Mouse (Mus musculus): ENCODE data around the gene Fahd2a. TPM values are rescaled to one million over a fixed set of nuclear protein-coding genes. Genes with fewer than 3 reads are reported as not detected.

Fahd2a gene
- total RNA-seq, 1 experiment from 2014 or later = 46.8 TPM

DNA sequence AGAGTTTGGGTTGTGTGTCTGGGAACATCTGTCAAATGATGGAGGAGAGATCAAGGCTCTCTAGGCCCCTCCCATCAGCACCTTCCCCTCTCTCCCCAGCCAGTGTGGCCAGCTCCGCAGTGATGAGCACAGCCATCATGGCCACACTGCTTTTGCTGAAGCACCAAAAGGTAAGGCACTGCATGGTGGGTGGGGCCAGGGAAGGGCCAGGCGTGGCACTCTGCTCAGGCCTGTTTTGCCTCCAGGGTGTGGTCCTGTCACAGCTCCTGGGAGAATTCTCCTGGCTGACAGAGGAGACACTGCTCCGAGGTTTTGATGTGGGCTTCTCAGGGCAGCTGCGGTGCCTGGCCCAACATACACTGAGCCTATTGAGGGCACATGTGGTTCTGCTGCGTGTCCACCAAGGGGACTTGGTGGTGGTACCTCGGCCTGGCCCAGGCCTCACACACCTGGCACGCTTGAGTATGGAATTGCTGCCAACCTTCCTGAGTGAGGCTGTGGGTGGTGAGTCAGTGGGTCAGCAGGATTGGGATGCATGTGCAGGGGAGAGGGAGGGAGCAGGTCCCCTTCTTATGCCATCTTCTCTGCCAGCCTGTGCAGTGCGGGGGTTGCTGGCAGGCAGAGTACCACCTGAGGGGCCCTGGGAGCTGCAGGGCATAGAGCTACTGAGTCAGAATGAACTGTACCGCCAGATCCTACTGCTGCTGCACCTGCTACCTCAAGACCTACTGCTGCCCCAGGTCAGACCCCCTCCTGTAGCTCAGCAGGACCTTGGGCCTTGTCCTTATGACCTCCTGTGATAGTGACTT lies 10.7 kb downstream of the Fahd2a start:
- DNase-seq = no peak

DNA sequence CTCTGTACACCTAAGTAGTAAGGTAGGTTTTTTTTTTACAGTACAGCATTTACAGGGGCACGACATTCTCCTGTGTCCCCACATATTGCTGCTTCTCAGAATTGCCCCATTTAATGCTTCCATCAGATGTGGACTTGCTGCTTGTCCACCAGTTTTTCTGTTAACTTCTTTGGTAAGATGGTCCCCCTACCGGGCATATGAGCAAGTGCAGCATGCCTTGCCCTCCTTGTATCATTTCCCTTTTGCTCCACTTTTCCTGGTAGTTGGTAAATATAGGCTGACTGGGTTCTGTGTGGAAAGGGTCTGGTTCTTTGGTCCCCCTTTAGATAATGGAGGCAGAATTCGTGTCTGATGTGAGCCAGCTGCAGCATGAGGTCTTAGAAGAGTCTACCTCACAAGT lies 14.1 kb downstream of the Fahd2a start:
- no peak for DNase-seq

DNA sequence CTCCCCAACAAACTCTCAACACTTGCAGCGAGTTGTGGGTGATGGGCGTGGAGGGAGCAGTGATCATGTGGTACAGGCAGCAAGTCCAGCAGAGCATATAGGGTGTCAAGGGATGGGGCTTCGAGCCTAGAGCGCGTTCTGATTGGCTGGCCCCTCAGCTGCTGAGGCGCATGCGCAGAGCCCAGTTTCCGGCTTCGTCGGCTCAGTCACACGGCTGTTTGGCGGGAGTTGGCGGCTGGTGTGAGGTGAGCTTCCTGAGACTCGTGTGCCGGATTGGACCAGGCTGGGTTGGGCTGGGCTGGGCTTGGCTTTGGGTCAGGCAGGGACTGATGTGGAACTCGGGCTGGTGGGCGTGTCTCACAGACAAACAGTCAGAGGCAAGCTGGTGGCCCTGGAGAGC lies 19.4 kb downstream of the Fahd2a start, which contains the start of gene Gpat2:
TSS of gene Gpat2 (plus strand) at position 223 of the 400 bp plus-strand sequence.
- no peak for DNase-seq

DNA sequence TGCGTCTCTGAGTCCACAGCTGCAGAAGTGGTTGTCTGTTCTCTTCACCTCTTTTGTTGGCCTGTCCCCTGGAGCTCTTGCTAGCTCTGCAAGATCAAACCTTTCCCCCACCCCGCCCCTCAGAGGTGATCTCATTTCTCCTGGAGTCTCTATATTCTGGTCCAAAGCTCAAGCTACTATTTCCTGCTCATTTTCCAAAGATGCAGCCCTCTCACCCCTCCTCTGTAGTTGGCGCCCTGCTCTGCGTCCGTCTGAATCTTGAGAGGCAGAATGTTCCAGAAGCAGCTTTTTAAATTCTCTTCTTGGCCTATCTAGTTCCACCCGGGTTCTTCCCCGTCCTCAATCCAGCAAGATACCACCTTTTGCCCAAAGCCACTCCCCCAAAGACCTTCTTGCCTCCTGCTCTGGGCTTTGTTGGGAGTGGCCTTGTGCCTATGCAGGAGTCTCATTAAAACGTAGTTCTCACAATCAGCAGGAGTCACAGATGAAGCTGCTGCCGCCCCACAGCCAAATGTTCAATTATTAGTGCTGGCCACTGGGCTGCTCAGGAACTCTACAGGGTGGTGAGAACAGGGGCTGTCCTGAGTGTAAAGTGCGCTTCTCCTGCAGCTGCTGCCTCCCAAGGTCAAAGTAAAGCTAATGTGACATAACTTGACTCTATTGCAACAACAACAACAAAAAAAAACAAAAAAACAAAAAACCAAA lies 25.9 kb downstream of the Fahd2a start:
- no peak for DNase-seq

DNA sequence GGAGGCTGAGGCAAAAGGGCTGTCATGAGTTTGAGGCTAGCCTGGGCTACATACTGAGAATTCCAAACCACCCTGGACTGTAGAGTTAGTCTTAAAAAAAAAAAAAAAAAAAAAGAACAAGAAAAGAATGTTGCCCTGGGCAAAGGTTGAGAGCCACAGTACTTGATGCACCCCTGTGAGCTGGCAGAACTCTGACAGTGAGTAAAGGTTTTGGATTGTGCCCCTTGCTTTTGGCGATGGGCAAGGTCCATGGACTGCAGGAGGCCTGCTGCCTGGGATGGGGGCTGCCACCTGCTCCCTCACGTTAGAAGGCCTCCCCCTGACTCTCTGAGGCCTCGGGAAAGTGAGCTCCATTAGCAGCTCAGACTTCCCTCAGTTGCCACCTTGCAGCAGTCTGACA lies 27.7 kb downstream of the Fahd2a start:
- no peak for DNase-seq

DNA sequence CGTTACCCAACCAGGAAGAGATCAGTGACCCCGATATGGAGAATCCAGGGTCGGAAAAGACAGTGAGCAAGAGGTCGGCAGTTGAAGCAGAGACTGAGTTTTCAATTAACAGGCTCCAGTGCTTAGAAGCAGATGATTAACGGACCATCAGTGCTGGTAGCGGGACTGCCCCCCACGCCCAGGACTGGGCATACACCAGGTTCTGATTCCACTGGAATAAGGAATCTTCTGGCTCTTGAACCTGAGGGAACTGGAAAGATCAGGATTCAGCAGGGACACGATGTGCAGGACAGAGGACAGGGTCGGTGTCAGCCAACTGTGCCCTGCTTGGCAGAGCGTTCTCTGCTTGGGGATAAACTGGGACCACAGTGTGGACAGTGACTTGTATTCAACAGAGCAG lies 28.6 kb downstream of the Fahd2a start:
- no peak for DNase-seq

DNA sequence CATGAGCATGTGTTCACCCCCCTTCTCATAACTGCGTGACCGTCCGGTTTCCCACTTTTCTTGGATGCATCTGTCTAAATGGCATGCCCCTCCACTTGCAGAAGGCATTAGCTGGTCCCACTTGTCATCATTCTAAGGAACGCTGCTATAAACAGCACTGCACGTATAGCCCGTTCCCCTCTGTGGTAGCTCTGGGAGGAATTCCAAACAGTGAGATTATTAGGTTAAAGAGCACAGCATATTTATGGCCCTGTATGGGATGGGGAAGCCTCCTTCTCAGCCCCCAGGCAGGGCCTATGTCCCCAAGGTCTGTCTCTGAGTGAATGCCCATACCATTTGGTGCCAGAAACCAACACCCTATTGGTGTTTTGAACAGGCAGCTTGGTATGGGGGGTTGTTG lies 33.2 kb downstream of the Fahd2a start:
- no peak for DNase-seq

DNA sequence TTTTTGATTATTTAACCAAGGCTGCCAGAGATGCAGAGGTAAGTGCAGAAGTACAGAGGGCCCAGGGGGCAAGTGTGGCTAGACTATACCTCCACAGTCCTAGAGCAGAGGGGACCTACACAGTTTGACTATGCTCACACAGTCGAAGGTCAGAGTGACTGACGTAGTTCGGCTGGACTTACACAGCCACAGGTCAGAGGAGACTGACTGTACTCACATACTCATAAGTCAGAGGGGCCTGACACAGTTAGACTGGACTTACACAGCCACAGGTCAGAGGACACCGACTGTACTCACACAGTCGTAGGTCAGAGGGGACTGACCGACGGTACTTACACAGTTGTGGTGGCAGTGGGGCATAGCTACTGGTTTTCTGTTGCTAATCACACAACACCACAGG lies 45.6 kb downstream of the Fahd2a start:
- no peak for DNase-seq

DNA sequence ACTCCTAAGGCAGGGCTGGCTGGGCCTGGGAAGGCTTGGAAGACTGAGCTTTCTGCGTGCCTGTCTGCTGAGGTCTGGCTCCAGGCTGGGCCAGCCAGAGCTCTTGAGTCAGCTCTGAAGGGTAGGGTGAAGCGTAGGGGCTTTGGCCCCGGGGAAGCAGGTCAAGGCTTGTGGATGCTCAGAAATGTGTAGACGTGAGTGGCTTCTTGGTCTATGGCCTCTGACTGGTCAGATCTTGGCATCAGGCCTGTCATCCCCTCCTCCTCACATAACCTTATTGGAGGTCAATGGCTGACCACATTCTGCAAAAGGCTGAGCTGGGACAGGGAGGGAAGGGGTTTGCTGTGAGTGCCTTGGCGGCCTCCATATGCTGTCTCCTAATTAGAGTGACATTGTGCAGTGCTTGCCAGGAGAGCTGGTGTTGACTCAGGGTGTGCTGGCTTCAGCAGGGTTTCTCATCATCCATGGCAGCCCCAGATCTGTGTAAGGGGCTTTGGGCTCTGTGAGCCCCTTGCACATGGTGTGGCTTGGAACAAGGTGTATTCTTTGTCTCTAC lies 49.7 kb downstream of the Fahd2a start:
- DNase-seq = peak; percentile 26

DNA sequence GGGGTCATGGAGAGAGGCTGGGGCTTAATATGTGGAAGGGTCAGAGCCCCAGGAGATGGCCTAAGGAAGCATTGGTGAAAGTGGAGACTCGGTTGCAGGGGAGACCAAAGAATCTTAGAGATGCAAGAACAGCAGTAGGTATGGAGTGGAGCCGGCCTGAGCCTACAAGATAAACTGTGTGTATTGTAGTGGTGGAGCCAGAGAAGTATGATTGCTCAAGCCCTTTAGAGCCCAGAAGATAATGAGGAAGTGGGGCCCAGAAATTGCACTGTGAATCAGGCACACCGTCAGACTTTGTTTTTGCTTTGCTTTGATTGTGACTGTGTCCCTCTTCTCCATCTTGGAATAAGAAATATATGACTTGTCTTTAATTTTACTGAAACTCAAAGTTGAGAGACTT lies 53.0 kb downstream of the Fahd2a start:
- no peak for DNase-seq

DNA sequence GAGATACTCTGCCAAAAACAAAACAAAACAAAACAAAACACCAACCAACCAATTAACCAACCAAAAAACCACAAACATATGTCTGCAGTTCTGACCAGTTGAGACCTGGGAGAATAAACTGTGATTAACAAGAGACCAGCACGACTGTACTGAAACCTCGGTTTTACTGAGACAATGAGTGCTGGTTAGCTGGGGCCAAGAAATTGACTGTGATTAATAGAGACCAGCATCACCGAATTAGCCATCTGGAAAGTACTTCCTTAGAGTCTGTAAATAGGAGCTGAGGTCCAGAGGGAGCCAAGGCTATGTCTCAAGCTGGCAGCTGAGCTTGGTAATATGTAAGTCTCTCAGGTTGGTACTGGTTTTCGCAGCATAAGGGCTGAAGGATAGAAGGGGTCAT lies 53.5 kb downstream of the Fahd2a start:
- no peak for DNase-seq

DNA sequence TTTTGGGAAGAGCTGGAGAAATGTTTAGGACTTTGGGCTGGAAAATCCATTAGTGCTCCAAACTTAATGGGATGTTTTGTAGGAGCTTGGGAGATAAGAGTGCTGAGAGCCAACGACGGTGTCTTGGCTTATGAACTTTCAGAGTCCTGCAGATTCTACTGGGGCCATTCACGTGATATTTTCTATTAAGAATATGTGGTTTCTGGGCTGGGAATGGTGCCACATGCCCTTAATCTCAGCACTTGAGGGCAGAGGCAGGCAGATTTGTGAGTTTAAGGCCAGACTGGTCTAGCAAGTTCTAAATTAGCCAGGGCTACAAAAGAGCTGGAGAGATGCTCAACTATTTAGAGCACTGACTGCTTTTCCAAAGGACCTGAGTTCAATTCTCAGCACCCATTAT lies 54.0 kb downstream of the Fahd2a start:
- no peak for DNase-seq

DNA sequence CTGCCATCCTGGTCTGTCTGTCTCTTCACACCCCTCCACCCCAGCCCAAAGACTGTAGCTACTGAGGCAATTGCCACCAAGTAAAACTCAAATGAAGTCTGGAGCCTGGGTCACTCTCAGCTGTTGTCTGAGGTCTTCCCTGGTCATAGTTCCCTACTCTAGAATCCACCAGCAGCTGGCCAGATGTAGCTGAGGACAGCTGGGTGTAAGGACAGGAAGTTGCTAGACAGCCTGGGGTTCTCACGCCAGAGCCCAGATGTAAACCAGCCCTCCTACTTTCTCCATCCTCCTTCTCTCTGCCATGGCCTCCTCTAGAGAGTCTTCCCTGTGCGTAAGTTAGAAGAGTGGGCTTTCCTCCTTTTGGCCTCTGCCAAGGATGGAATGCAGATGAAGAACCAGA lies 56.8 kb downstream of the Fahd2a start:
- DNase-seq = no peak

Other genes with a start within 250 kb of the Fahd2a start
- 1.7 and 2.0 TPM in 2 replicates for gene 1810024B03Rik, start 236.3 kb downstream of the Fahd2a start, total RNA-seq (2021)
- 75.5 and 84.1 TPM in 2 replicates for gene Snrnp200, start 236.2 kb downstream of the Fahd2a start, total RNA-seq (2021)
- gene Ciao1, start 196.7 kb downstream of the Fahd2a start, total RNA-seq (2021) = 81.8 and 94.5 TPM in 2 replicates
- 72.3 and 79.3 TPM in 2 replicates for gene Tmem127, start 196.7 kb downstream of the Fahd2a start, total RNA-seq (2021)
- 110 and 117 TPM in 2 replicates for gene Stard7, start 174.3 kb downstream of the Fahd2a start, total RNA-seq (2021)
- 0.49 TPM in 1 of 2 replicates, not detected in the other for gene Dusp2, start 108.4 kb downstream of the Fahd2a start, total RNA-seq (2021)
- gene Astl, start 105.9 kb downstream of the Fahd2a start, total RNA-seq (2021) = not detected in 2 replicates
- 1.4 and 2.0 TPM in 2 replicates for gene Adra2b, start 81.4 kb downstream of the Fahd2a start, total RNA-seq (2021)
- gene Gpat2, start 19.4 kb downstream of the Fahd2a start, total RNA-seq (2021) = 0.43 TPM in 1 of 2 replicates, not detected in the other
- gene Kcnip3, start 77.5 kb upstream of the Fahd2a start, total RNA-seq (2021) = 4.8 and 6.0 TPM in 2 replicates
- gene Prom2, start 96.9 kb upstream of the Fahd2a start, total RNA-seq (2021) = 0.18 TPM in 1 of 2 replicates, not detected in the other
- 4.5 and 4.8 TPM in 2 replicates for gene Zfp661, start 142.5 kb upstream of the Fahd2a start, total RNA-seq (2021)
- gene Mrps5, start 142.7 kb upstream of the Fahd2a start, total RNA-seq (2021) = 97.4 and 98.4 TPM in 2 replicates
- gene Mal, start 212.1 kb upstream of the Fahd2a start, total RNA-seq (2021) = 5.4 and 5.7 TPM in 2 replicates